Mouse (Mus musculus) megakaryocyte-erythroid progenitor cell, adult 5-6 weeks (primary cell): Measurements from ENCODE around the gene Ddt. TPM values are rescaled to one million over a fixed set of nuclear protein-coding genes. Genes with fewer than 3 reads are reported as not detected.

Source experiments
- ATAC-seq: replicated peaks from 2 replicates; pipeline ENCODE4 v1.8.0; 2016; ENCODE audit warnings: mild to moderate bottlenecking, inconsistent platforms; ENCODE audit not compliant: severe bottlenecking, poor library complexity, low FRiP score, low TSS enrichment
- total RNA-seq, 2 experiments: library from RNA; stranded (forward) in 1 of 2; stranded (reverse) in 1 of 2; fragments of 200-1000, 215-1000 nt in 1 of 2; fragments of >200 nt in 1 of 2; fragmentation: Nextera tagmentation in 1 of 2; gene quantifications; 2 replicates each; pipeline ENCODE4 v1.2.3; 2014 to 2017

The Ddt gene
- total RNA-seq (2014; fragmentation: Nextera tagmentation), result 41.3 and 45.6 TPM in 2 replicates
- 39.1 and 49.7 TPM in 2 replicates for total RNA-seq (2017)

- ATAC-seq, result peak; percentile 91
Measured at GRCm38 (mm10) chr10:75772795-75773664, at the start of gene Ddt. Gene Ddt (minus strand): TSS chr10:75773414.

DNA sequence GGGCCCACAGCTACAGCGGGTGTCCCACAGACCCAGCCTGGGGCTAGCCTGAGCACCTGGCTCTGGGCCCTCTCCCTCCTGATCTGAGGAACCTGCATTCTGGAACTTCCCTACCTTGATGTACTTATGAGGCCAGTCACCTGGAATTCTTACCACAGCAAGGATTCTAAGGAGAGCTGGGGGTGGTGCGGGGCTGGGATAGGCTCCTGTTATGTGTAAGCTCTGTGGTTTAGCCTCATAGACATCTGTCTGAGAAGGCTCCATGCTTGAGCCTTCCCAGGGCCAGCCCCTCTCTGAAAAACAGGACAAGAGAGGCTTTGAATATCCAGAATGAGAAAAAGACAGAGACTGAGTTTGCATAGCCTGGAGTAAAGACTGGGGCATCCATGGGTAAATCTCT is 49.2 kb upstream of the Ddt start, which contains the start of gene Gstt4:
Gene Gstt4 (minus strand): TSS at position 101 of the 400 bp plus-strand sequence.
- ATAC-seq, result no peak

- ATAC-seq, result no peak
Measured at GRCm38 (mm10) chr10:75819882-75820281, 46.7 kb upstream of the Ddt start.

GRCm38 (mm10) chr10:75818641-75819040 is 45.4 kb upstream of the Ddt start:
- no peak for ATAC-seq

- no peak for ATAC-seq
Measured at GRCm38 (mm10) chr10:75804217-75804616, 31.0 kb upstream of the Ddt start.

- ATAC-seq, result peak; percentile 83
Measured at GRCm38 (mm10) chr10:75798176-75798696, 25.0 kb upstream of the Ddt start, which contains the start of gene Gstt1. Gene Gstt1 (minus strand): TSS chr10:75798584.

DNA sequence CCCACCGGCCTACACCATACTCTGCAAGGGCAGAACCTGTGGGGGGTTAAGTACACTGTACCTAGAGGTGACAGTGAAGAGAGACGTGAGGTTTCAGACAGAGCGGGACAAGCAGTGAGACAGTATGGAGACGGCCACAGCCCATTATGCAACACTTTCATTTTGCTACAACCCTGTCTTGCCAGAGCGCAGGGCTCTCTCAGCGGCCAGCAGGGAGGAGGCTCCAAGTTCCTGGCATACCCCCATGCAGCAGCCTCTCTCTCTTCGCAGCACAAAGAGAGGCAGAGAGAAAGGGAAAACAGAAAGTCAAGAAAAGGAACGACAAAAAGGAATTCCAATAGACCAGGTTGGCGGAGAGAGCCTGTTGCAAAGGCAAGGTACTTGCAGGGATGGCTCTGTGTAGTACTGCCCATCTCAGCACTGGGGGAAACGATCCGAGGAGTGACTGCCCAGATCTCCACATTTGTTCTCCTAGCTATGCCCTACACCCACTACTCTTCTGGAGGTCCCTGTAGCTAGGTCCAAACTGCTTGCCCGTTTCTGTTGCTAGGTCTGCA is 24.5 kb upstream of the Ddt start:
- ATAC-seq, result peak; percentile 67

- no peak for ATAC-seq
Measured at GRCm38 (mm10) chr10:75796731-75797516, 23.7 kb upstream of the Ddt start.

- no peak for ATAC-seq
Measured at GRCm38 (mm10) chr10:75794880-75795279, 21.7 kb upstream of the Ddt start.

- ATAC-seq, result 0 out of 2 replicates have a peak, but pooled peaks have one; percentile 37
Measured at GRCm38 (mm10) chr10:75790773-75791172, 17.6 kb upstream of the Ddt start.

GRCm38 (mm10) chr10:75789841-75790240 is 16.6 kb upstream of the Ddt start:
- ATAC-seq, result no peak

DNA sequence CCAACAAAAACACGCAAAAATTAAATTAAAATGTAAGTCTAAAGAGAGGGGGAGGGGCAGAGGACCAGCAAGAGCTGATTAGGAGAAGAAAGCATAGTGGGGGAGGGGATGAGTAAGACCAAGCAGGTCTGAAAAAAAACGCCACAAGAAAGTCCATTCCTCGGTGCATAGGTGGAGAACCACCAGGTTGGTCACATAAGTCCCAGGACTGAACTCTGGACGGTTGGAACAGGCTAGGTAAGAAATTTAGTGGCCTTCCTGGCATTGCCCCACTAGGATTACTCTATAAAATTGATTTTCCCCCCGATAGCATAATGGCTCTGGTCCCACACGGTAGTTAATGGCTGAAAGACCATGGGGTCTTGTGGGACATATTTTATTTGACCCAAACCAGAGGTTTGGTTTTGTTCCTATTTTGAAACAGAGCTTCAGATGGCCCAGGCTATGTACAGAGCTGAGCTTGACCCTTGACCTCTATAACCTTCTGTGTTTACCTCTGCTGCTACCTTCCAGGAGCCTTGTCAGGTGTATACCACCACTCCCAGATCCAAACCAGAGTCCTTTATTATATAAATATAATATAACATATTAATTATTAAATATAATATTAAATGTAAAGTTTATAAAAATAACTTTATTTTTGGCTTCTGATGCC is 16.0 kb upstream of the Ddt start:
- ATAC-seq, result no peak

- no peak for ATAC-seq
Measured at GRCm38 (mm10) chr10:75788277-75788676, 15.1 kb upstream of the Ddt start.

GRCm38 (mm10) chr10:75785442-75785841 is 12.2 kb upstream of the Ddt start:
- ATAC-seq, result no peak

DNA sequence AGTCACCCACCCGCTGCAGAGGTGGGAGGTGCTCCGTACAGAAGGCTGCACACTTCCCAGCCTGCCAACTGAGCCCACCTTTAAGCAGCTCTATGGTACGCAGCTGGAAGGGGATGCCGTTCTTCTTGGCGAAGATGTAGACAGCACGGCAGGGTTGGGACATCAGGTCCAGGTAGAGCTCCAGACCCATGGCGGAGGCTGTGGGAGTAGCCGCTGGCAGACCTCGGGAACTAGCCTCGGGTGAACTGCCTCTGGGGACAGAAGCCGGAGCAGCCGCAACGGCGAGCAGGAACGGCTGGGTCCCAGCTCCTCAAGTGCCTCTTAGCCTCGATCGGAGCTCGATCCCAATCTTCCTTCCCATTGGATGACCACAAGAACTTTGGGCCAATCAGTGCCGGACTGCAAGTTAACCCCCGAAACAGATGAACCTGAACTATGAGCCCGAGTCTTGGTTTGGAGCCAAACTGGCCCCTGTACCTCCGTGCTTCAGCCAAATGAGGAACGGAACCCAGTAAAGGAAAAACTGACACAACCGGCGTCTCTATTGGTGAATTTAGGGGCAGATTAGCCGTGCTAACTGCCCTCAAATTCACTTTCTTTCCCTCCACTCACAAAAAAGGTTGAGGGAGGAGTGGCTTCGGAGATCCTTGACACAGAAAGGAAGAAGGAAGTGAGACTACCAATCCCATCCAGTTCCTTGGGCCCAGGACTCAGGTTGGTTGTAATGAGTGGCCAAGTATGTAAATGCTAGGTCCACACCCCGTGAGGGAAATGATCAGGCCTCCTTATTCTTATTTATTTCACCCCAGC is 7.8 kb upstream of the Ddt start, which contains the start of the genes Gm20441 and Gstt3:
Gene Gm20441 (minus strand): TSS at position 186 of the 810 bp plus-strand sequence.
Gene Gstt3 (minus strand): TSS at position 646 of the 810 bp plus-strand sequence.
- peak; percentile 60 for ATAC-seq

- no peak for ATAC-seq
Measured at GRCm38 (mm10) chr10:75779206-75780174, 6.3 kb upstream of the Ddt start.

DNA sequence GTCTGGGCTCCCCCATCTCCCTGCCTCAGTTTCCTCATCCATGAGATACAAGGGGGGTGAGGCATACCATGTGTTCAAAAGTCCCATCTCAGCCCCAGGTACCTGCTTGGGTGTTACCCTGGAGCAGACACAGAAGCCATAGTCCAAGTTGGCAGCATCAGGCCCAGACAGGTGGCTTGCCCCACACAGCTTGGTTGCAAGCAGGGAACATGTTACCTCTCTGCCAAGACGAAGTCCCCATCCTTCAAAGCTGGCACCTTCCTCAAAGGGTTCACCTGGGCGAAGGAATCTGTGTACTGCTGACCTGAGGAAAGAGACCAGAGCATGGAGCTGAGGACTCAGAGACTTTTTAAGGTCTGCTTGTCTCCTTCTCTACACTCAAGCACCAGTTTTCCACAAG is 4.7 kb upstream of the Ddt start:
- no peak for ATAC-seq
